Mouse (Mus musculus): Measurements from ENCODE around the gene Zfp646. TPM values are rescaled to one million over a fixed set of nuclear protein-coding genes. Genes with fewer than 3 reads are reported as not detected.
A peak's percentile ranks its signal among the peaks of the same experiment; 100 is the strongest.

Zfp646 gene
- polyA plus RNA-seq, 1 experiment from 2014 or later = 14.9 TPM

DNA sequence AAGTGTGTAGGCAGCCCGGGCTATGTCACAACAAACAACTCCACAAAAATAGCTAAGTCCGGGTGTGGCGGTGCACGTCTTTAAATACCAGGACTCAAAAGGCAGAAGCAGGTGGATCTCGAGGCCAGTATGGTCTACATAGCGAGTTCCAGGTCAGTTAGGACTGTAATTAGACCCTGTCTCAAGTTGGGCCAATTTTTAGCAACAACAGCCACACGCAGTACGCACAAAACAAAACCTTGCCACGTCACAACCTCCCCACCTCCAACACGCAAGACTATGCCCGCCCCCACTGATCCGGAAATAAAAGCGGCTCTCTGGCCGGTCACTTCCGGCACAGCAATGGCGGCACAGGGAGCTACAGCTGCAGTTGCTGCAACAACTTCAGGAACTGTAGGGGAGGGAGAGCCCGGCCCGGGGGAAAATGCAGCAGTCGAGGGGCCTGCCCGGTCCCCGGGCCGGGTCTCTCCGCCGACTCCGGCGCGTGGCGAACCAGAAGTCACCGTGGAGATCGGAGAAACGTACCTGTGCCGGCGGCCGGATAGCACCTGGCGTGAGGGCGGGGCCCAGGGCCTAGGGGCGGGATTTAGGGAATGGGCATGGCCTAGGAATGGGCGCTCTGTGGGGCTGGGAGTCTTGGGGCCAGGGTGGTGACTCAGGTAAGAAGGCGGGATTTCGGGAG lies 36.3 kb downstream of the Zfp646 start, which contains the start of gene Kat8:
TSS of gene Kat8 (plus strand) at position 327 of the 682 bp plus-strand sequence.
- WGBS = 1% methylated on average over 40 of the region's 40 CpGs
- H3K4me2 ChIP-seq (ENCODE audit: low read depth, low read length) = peak within 1 kb of the TSS; percentile 71
- H3K4me1 ChIP-seq (ENCODE audit: control insufficient read depth, insufficient read depth, low read length) = no peaks in the 10 kb centered on the region
- peak; percentile 95 for DNase-seq (ENCODE audit: low spot score)
- peak within 1 kb of the TSS; percentile 73 for H3K27ac ChIP-seq (replicated peaks; ENCODE audit: low read depth, low read length)
- no peaks in the 10 kb centered on the region for H3K9me3 ChIP-seq (replicated peaks; ENCODE audit: control insufficient read depth, low read length)
- peak; percentile 89 for ATAC-seq (replicated peaks; ENCODE audit: insufficient number of reproducible peaks, low FRiP score, low TSS enrichment, low read depth)
- peak within 1 kb of the TSS; percentile 96 for H3K4me3 ChIP-seq (ENCODE audit: low read depth, low read length)
- peak within 1 kb of the TSS; percentile 77 for H3K9ac ChIP-seq (replicated peaks; ENCODE audit: low read length)
- H3K36me3 ChIP-seq (replicated peaks; ENCODE audit: control insufficient read depth, insufficient read depth, low read depth, low read length) = peaks cover 18% of the 10 kb centered on the region
- no peaks in the 10 kb centered on the region for H3K27me3 ChIP-seq (ENCODE audit: control insufficient read depth, insufficient read depth, low read length)

DNA sequence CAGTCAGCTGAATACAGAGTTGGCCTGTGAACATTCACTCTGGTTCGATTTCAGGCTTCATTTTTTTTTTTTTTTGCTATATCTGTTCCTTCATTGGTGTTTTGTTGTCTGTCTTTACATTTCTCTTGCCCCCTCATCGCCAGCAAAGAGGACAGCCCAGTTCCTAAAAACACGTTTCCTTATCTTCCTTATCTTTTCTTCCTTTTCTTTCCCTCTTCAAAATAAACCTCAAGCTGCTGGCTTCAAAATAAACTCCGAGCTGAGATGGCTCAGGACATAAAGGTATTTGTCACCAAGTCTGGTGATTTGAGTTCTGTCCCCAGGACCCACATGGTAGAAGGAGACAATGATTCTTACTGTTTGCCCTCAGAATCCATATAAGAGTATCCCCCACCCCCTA lies 36.9 kb downstream of the Zfp646 start:
- H3K9ac ChIP-seq (replicated peaks; ENCODE audit: low read length) = peak overlapping the region; percentile 77

DNA sequence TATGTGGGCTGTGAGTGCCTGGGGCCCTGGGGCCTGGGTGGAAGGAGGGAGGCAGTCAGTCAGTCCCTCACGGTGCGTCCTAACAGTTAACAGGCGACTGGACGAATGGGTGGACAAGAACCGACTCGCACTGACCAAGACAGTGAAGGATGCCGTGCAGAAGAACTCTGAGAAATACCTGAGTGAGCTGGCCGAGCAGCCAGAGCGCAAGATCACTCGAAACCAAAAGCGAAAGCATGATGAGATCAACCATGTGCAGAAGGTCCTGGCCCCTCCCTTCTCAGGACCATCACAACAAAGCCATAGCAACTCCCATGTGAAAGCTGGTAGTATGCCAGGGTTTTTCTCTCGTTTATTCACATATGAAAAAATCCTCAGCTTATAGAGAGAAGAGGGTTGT lies 39.3 kb downstream of the Zfp646 start:
- ATAC-seq (replicated peaks; ENCODE audit: insufficient number of reproducible peaks, low FRiP score, low TSS enrichment, low read depth) (no peak), DNase-seq (ENCODE audit: low spot score) (no peak)
- Histone ChIP-seq H3K27me3 (ENCODE audit: control insufficient read depth, insufficient read depth, low read length) (no peaks in the 10 kb centered on the region), H3K36me3 (replicated peaks; ENCODE audit: control insufficient read depth, insufficient read depth, low read depth, low read length) (peaks cover 4% of the 10 kb centered on the region), H3K27ac (replicated peaks; ENCODE audit: low read depth, low read length) (no peak overlapping the region), H3K4me2 (ENCODE audit: low read depth, low read length) (no peak overlapping the region), H3K9me3 (replicated peaks; ENCODE audit: control insufficient read depth, low read length) (no peaks in the 10 kb centered on the region), H3K4me1 (ENCODE audit: control insufficient read depth, insufficient read depth, low read length) (no peaks in the 10 kb centered on the region), H3K4me3 (ENCODE audit: low read depth, low read length) (no peak overlapping the region), H3K9ac (replicated peaks; ENCODE audit: low read length) (no peak overlapping the region)
- WGBS = 90% methylated on average over 12 of the region's 12 CpGs

More for the DNA sequence above, 36.9 kb downstream of the Zfp646 start:
- Histone ChIP-seq H3K9me3 (replicated peaks; ENCODE audit: control insufficient read depth, low read length) (no peaks in the 10 kb centered on the region), H3K4me2 (ENCODE audit: low read depth, low read length) (peak overlapping the region; percentile 71), H3K4me1 (ENCODE audit: control insufficient read depth, insufficient read depth, low read length) (no peaks in the 10 kb centered on the region), H3K36me3 (replicated peaks; ENCODE audit: control insufficient read depth, insufficient read depth, low read depth, low read length) (peaks cover 13% of the 10 kb centered on the region), H3K4me3 (ENCODE audit: low read depth, low read length) (peak overlapping the region; percentile 96), H3K27me3 (ENCODE audit: control insufficient read depth, insufficient read depth, low read length) (no peaks in the 10 kb centered on the region), H3K27ac (replicated peaks; ENCODE audit: low read depth, low read length) (no peak overlapping the region)
- ATAC-seq (replicated peaks; ENCODE audit: insufficient number of reproducible peaks, low FRiP score, low TSS enrichment, low read depth) = no peak
- DNase-seq (ENCODE audit: low spot score) = no peak
- WGBS = 26% methylated on average over 4 of the region's 4 CpGs

DNA sequence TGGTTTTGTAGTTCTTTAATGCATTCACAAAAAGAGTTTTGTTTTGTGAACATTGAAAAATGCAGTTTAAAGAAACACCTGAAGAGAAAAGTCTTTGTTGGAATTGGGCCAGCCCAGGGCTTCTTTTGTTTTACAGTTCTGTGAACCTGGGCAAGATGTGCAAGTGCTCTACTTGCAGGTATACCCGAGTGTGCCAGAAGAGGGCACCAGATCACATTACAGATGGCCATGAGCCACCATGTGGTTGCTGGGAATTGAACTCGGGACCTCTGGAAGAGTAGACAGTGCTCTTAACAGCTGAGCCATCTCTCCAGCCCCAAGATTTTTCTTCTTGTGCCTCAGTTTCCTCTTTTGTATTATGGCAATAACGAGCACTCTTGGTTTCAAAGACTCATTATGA lies 42.2 kb downstream of the Zfp646 start:
- no peak overlapping the region for H3K4me3 ChIP-seq (ENCODE audit: low read depth, low read length)
- no peaks in the 10 kb centered on the region for H3K9me3 ChIP-seq (replicated peaks; ENCODE audit: control insufficient read depth, low read length)
- no peaks in the 10 kb centered on the region for H3K27me3 ChIP-seq (ENCODE audit: control insufficient read depth, insufficient read depth, low read length)
- no peak overlapping the region for H3K27ac ChIP-seq (replicated peaks; ENCODE audit: low read depth, low read length)
- no peak overlapping the region for H3K4me2 ChIP-seq (ENCODE audit: low read depth, low read length)
- H3K4me1 ChIP-seq (ENCODE audit: control insufficient read depth, insufficient read depth, low read length) = no peaks in the 10 kb centered on the region
- H3K9ac ChIP-seq (replicated peaks; ENCODE audit: low read length) = no peak overlapping the region
- H3K36me3 ChIP-seq (replicated peaks; ENCODE audit: control insufficient read depth, insufficient read depth, low read depth, low read length) = peaks cover 4% of the 10 kb centered on the region
- ATAC-seq (replicated peaks; ENCODE audit: insufficient number of reproducible peaks, low FRiP score, low TSS enrichment, low read depth) = no peak
- DNase-seq (ENCODE audit: low spot score) = peak; percentile 52
- 46% methylated on average over 3 of the region's 3 CpGs for WGBS

DNA sequence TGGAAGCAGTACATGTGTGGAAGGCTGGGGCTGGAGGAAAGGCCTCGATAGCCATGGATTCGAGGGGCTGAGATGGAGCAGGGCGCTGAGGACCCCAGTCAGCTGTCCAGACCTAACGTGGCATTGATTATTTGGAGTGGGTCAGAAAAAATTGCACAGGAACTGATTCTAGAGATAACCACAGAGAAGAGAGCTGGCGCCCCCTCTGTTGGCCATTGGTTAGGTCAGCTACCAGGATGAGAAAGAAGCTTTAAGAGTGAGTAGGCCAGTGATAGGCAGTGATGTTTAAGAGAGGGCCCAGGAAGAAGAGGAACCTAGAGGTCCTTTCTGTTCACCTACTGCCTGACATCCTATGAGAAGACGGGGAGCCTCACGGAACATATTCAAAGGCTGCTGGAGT lies 43.3 kb downstream of the Zfp646 start:
- no peak overlapping the region for H3K9ac ChIP-seq (replicated peaks; ENCODE audit: low read length)
- no peaks in the 10 kb centered on the region for H3K4me1 ChIP-seq (ENCODE audit: control insufficient read depth, insufficient read depth, low read length)
- H3K27ac ChIP-seq (replicated peaks; ENCODE audit: low read depth, low read length) = no peak overlapping the region
- WGBS = 75% methylated on average over 7 of the region's 7 CpGs
- H3K4me2 ChIP-seq (ENCODE audit: low read depth, low read length) = no peak overlapping the region
- H3K4me3 ChIP-seq (ENCODE audit: low read depth, low read length) = no peak overlapping the region
- ATAC-seq (replicated peaks; ENCODE audit: insufficient number of reproducible peaks, low FRiP score, low TSS enrichment, low read depth) (no peak), DNase-seq (ENCODE audit: low spot score) (no peak)
- H3K36me3 ChIP-seq (replicated peaks; ENCODE audit: control insufficient read depth, insufficient read depth, low read depth, low read length) = peaks cover 4% of the 10 kb centered on the region
- no peaks in the 10 kb centered on the region for H3K9me3 ChIP-seq (replicated peaks; ENCODE audit: control insufficient read depth, low read length)
- H3K27me3 ChIP-seq (ENCODE audit: control insufficient read depth, insufficient read depth, low read length) = no peaks in the 10 kb centered on the region

DNA sequence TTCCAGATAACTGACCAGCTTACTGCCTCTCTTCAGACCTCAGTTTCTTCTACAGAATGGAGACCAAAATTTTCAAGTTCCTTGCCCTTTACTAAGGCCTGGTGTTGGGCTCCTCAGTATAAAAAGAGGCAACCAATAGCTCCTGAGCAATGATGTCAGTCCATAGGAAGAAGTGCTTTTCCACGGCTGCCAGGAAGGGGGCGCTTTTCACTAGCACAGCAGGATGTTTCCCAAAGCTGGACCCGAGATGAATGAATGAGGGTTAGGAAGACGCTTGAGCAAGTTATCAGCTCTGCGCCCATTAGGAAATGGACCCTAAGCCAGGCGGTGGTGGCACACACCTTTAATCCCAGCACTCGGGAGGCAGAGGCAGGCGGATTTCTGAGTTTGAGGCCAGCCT lies 45.5 kb downstream of the Zfp646 start:
- Histone ChIP-seq H3K4me2 (ENCODE audit: low read depth, low read length) (no peak overlapping the region), H3K36me3 (replicated peaks; ENCODE audit: control insufficient read depth, insufficient read depth, low read depth, low read length) (no peaks in the 10 kb centered on the region; the same call in none of the 2 replicates), H3K27me3 (ENCODE audit: control insufficient read depth, insufficient read depth, low read length) (no peaks in the 10 kb centered on the region), H3K4me1 (ENCODE audit: control insufficient read depth, insufficient read depth, low read length) (no peaks in the 10 kb centered on the region), H3K4me3 (ENCODE audit: low read depth, low read length) (no peak overlapping the region), H3K27ac (replicated peaks; ENCODE audit: low read depth, low read length) (no peak overlapping the region), H3K9me3 (replicated peaks; ENCODE audit: control insufficient read depth, low read length) (no peaks in the 10 kb centered on the region), H3K9ac (replicated peaks; ENCODE audit: low read length) (no peak overlapping the region)
- ATAC-seq (replicated peaks; ENCODE audit: insufficient number of reproducible peaks, low FRiP score, low TSS enrichment, low read depth) (no peak), DNase-seq (ENCODE audit: low spot score) (peak; percentile 47)
- WGBS = 68% methylated on average over 8 of the region's 8 CpGs

DNA sequence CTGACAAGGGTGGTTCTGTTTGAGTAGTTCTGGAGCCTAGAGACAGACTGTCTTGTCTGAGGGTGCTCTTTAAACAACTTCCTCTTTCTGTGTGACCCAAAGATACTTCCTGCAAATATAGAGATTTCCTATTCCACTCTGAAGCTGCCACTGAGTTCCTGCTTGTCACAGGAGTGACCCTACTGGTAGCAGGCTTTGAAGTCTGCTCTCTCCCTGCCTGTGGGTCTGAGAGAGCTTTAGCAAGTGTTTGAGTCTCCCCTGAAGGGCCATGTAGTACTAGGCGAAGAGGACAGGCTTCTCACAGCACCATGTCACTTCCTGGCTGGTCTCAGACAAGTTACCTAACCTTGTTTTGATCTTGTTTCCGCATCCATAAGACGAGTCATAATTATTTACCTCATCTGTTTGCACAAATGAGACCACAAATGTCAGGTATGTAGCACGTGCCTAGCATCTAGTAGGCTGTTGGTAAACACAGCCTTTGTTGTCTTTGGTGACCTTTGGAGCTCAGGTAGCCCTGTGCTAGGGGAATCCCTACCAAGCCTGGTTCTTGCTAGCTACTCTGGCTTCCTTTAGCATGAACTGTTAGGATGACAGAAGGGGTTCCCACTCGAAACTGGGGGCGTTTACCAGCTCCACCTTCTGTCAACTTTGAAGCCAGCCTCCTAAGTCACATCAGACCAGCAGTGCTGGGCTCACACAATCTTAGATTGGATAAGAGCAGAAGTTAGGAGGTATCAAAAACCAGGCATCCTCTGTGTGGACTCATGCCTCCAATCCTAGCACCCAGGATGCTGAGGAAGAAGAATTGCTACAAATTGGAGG lies 46.6 kb downstream of the Zfp646 start:
- H3K27me3 ChIP-seq (ENCODE audit: control insufficient read depth, insufficient read depth, low read length) = no peaks in the 10 kb centered on the region
- H3K9ac ChIP-seq (replicated peaks; ENCODE audit: low read length) = no peak overlapping the region
- no peak overlapping the region for H3K27ac ChIP-seq (replicated peaks; ENCODE audit: low read depth, low read length)
- H3K4me2 ChIP-seq (ENCODE audit: low read depth, low read length) = no peak overlapping the region
- no peak overlapping the region for H3K4me3 ChIP-seq (ENCODE audit: low read depth, low read length)
- 82% methylated on average over 6 of the region's 6 CpGs for WGBS
- H3K4me1 ChIP-seq (ENCODE audit: control insufficient read depth, insufficient read depth, low read length) = no peaks in the 10 kb centered on the region
- no peaks in the 10 kb centered on the region; the same call in none of the 2 replicates for H3K36me3 ChIP-seq (replicated peaks; ENCODE audit: control insufficient read depth, insufficient read depth, low read depth, low read length)
- no peaks in the 10 kb centered on the region for H3K9me3 ChIP-seq (replicated peaks; ENCODE audit: control insufficient read depth, low read length)
- ATAC-seq (replicated peaks; ENCODE audit: insufficient number of reproducible peaks, low FRiP score, low TSS enrichment, low read depth) = no peak
- no peak for DNase-seq (ENCODE audit: low spot score)

DNA sequence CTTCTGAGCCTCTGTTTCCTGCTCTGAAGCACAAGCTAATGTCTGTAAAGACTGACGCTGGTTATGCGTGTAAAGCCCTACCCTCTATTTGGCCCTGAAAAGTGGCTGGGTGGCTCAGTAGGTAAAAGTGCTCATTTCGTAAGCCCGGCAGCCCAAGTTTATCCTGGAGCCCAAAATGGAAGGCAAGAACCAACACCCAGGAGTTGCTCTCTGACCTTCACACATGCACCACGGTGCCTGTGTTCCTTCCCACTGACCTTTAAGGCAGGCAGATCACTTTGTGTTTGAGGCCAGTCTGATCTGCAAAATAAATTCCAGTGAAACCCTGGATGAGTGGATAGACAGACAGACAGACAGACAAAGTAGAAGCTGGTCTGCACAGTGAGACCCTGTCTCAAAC lies 47.7 kb downstream of the Zfp646 start:
- ATAC-seq (replicated peaks; ENCODE audit: insufficient number of reproducible peaks, low FRiP score, low TSS enrichment, low read depth) = no peak
- H3K9me3 ChIP-seq (replicated peaks; ENCODE audit: control insufficient read depth, low read length) = no peaks in the 10 kb centered on the region
- 81% methylated on average over 5 of the region's 5 CpGs for WGBS
- no peak overlapping the region for H3K4me3 ChIP-seq (ENCODE audit: low read depth, low read length)
- peaks cover 2% of the 10 kb centered on the region; the same call in 1 of the 2 replicates for H3K27me3 ChIP-seq (ENCODE audit: control insufficient read depth, insufficient read depth, low read length)
- no peaks in the 10 kb centered on the region for H3K4me1 ChIP-seq (ENCODE audit: control insufficient read depth, insufficient read depth, low read length)
- H3K36me3 ChIP-seq (replicated peaks; ENCODE audit: control insufficient read depth, insufficient read depth, low read depth, low read length) = no peaks in the 10 kb centered on the region; the same call in none of the 2 replicates
- H3K9ac ChIP-seq (replicated peaks; ENCODE audit: low read length) = no peak overlapping the region
- no peak overlapping the region for H3K4me2 ChIP-seq (ENCODE audit: low read depth, low read length)
- H3K27ac ChIP-seq (replicated peaks; ENCODE audit: low read depth, low read length) = no peak overlapping the region
- DNase-seq (ENCODE audit: low spot score) = no peak
